Mouse (Mus musculus) kidney, postnatal 10 days (tissue): ENCODE data around the gene Gsg1.

Source experiments
- DNase-seq: peaks from one replicate; pipeline ENCODE4 v3.0.0; 2021; ENCODE audit warnings: mixed read lengths

Gene Gsg1

DNA sequence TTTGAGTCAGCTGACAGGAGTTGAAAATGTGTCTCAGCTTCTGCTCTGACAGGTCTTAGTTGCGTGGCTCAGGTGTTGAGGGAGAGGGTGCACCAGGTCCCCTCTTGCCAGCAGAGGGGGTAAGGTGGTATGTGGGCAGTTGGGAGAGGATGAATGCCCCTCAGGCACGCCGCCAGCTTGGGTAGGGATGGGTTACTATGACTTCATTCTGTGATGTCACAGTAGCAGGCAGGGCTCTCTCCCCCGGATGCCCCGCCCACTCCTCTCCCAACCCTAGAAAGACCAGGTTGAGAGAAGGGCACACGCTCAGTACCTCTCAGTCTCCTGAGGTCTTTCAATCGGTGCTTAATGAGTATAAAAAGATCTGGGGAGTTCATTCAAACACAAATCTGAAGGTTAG, at the start of gene Gsg1:
Gene Gsg1 (minus strand): TSS at position 199 of the 400 bp plus-strand sequence.
- DNase-seq, result peak; percentile 19

DNA sequence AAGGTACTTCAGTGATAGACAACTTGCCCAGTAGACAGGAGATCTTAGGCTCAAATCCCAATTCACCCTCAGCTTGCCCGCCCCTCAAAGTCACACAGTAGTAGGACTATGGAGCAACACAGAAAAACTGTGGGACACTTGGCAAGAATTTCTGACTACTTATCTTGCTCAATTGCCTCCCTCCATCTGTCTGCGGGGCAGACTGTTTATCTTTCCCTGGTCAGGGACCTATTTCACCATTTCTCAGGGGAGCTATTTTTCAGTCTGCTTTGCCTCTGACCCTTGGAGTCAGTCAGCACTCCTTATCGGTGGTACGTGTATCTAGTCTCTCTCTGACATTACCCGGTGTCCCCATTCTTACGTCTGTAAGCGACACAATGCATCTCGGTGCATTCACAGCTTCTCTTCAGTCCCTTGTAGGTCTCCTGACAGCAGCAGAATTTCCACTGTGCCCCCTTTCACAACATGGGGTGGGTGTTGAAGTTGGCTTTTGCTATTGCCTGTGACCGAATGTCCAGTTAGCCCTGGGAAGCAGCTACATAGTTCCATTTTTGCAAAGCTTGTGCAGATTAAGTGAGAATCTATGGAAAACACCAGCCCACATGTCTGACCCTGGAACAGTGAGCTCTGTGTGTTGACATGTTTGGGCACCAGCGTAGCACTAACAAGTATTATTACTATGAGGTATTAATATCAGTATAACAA, 48.4 kb upstream of the Gsg1 start:
- no peak for DNase-seq

DNA sequence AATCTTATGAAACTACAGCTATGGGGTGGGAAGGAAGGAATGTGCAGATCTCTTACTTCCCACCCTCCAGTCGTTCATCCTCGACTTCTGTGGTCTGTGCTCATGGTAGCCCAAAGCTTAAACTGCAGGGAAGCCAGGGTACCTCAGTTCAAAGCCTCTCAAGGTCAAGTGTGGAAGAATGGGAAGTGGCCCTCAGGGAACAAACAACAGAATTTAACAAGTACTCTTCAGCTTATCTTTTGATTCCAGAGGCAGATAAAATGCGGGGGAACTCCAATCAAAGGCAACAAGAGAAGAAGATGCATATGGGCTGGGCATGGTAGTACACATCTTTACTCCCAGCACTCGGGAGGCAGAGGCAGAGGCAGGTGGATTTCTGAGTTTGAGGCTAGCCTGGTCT, 46.3 kb upstream of the Gsg1 start:
- DNase-seq, result no peak

DNA sequence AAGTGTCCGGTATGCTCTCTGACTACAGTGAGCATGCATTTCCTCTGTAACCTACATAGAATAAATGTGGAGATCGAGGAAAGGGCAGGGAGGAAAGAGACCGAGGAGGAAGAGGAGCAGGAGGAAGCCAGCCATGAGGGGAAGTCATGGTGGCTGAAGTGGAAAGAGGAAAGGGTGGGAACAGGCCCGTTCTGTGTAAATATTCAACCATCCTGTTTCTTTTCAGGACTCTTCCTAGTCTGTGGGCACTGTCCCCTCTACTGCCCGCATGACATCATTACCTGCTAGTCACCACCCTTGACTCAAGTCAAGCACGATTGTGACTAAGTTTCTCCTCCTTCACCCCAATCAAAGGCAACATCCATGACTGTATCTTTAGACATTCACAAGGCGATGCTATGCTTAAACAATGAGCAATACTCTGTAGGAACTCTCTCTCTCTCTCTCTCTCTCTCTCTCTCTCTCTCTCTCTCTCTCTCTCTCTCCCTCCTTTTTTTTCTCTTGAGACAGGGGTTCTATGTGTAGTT, 44.9 kb upstream of the Gsg1 start:
- DNase-seq, result no peak

DNA sequence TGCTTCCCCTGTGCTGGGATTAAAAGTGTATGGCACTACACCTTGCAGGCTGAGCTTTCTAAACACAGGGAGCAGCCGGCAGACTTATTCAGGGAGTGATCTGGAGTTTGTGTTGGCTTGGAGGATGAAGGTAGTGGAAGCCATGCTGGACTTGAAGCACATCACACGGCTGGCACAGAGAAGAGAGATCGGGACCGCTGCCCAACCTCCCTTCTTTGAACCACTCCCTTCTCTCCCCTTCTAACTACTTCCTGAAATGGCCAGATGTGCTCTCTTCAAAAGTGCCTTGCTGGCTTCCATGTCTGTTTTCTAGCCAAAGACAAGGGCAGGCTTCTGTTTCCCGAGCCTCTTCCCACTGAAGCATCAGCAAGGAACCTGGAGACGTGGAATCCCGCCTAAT, 43.4 kb upstream of the Gsg1 start:
- no peak for DNase-seq

DNA sequence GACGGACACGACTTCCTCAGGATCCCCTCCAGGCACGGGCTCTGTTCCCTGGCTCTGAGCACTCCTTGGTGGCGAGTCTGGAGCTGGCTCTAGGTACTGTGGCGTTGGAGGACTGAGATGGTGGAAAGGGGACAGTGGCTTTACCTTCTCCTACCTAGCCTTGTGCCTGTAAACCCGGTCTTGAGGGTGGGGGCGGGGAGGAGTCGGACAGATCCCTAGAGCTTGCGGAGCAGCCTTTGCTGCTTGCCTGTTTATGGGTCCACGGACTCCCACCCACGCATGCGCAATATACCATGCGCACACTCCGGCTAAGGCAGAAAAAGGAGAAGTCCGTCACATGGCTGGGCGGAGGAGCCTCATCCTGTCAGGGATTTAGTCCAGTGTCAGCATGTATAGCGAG, 42.1 kb upstream of the Gsg1 start:
- DNase-seq, result peak; percentile 35

DNA sequence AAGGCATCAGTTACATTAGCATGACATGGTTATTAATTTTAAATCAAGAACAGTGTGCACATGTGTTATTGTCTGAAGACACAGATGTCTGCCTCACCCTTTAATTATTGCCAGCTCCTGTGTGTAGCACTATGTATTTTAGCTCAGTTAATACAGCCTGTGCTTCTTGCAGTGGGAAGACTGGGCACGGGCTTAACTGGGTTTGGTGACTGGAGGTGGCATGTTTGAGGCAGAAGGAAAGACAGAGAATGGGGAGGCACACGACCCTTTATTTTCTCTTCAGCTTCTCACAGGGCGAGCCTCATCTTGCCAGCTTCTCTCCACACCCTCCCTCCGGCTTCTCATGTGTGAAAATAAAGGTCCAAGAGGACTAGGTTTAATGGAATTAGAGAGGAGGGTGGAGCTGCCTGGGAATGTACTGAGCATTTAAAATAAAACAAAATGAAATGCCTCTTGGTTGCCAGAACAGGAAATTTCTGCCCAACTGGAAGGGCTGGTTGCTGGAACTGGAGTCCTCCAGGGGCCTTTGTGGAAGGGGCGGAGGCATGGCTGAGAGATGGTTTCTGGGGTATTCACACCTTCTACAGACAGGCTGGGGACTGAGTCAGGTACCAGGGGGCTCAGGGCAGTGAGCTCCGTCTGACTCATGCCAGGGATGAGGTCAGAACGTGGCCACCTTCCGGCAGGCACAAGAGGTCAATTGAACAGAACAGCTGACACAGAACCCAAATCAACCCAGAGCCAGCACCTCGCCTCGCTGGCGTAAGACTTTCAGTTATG, 41.1 kb upstream of the Gsg1 start:
- DNase-seq, result peak; percentile 31

DNA sequence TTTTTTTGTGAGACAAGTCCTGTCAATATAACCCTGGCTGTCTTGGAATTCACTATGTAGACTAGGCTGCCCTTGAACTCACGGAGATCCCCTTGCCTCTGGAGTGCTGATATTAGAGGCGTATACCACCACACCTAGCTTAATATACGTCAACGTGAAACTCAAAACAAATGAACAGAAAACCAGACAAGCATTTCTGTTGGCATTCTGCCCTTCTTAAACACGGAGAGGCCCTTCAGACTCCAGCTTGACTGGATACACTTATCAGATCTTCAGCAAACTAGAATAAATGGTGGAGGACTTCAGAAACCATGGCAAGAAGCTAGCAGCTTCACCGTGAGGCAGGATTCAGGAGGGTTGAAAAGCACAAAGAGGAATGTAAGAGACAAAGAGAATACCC, 40.0 kb upstream of the Gsg1 start:
- DNase-seq, result no peak

DNA sequence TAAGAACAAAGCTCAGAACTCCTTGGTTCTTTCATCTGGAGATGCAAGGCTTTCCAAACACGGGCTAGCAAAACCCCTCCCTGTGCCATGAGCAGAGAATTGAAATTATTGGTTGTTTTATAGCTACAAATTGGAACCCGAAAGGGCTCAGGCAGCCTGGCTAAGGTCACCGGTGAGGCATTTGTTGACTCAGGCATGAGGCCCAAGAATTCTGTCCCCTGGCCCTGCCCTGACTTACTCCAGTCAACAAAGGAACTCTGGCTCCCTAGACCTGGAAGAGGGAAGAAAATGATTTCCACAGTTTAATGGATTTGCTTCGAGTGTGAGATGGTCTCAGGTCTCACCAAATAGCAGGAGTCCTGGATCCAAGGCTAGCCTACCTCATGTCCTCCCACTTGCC, 38.2 kb upstream of the Gsg1 start:
- DNase-seq, result no peak

DNA sequence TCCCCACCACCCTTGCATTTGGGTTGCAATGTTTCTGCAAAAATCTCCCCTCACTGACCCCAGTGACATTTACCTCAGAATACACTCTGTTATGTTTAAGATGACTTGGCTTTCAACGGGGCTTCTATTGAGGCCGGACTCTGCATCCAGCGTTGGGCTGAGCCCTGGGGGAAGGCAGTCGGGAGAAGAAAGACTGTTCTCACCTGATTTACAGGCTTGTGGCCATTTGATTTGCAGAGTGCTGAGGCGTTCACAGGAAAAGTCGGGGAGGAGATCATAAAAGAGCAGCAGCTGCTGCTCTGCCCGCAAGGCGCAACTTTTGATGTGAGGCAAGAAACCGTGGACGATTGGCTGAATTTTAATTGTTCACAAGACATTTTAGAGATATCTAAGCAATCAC, 25.7 kb upstream of the Gsg1 start:
- DNase-seq, result no peak

DNA sequence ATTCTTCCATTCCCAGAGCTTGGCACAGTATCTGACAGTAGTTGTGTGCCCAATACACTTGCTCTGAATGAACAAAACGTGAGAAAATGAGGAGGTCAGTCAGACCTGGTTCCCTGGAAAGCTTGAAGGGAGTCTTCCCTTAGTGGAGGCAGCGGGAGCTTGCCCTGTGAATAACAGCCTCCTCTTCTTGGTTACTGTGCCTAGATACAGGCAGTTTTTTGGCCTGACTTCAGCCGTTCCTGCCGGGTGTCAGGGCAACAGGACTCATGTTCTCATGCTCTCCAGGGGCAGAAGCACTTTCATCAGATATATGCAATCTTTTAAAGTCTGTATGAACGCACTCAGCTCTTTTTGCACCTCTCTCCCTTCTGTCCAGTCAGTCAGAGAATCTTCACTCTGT, 25.1 kb upstream of the Gsg1 start:
- DNase-seq, result no peak

DNA sequence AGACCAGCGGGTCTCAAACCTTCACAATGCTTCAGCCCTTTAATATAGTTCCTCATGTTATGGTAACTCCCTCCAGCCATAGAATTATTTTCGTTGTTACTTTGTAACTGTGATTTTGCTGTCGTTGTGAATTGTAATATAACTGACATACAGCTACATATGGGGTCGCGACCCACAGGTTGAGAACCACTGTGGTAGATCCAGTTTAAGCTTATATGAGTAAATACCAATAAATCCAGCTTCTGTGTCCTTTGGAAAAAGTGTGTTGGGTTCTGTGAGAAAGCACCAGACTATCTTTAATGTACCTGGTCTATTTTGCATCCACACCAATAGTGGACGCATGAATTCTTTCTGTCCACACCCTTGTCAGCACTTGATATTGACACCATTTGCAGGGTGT, 24.2 kb upstream of the Gsg1 start:
- DNase-seq, result no peak

DNA sequence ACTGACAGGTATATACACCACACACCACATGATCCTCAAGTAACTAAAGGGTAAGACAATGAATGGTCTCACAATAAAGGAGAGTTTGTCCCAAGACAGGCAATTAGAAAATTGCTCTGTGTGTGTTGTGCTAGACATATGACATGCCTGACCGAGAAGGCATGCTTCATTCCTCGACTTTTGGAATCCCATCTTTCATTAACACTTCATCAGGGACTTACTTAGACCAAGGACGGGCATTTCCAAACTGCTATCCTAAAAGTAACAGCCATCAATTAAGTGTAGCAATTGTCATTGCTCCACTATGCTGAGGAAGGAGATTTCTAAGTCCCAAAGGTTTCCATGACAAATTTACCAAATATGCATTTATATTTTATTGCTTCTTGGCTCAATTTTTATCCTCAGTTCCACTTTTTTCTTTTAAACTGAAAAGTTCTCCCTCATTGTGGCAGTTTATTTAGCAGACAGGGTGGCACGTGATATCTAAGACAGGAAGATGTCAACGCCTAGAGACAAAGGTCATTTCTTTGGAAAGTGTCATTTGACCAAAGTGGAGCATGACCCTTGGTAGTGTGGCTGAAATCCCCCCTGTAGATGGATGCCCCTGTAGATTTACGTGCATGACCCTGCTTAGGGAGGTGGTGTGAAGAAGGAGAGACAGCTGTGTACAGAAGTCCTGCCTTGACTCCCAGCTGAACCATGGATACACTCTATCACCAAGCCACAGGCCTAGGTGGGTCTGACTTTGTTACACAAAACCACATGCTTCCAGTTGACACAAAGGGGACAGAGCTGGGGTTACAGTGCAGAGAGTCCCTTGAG, 22.5 kb upstream of the Gsg1 start:
- no peak for DNase-seq

DNA sequence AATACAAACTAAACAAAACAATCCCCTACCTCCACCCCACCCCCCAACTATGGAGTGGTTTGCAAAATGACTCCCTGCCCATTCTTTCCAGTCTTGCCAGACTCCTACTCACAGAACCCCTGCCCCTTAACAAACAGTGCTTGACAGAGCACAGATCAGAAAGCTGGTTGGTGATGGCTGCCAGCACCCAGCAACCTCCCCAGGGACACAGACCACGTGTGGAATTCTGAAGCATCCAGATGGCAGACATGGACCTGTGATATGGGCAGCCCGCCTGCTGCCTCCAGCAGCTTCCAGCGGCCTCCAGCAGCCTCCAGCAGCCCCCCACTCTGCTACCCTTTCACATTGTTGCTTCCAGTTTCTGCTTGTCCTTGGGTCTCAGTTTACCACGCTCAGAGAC, 21.1 kb upstream of the Gsg1 start:
- DNase-seq, result no peak

DNA sequence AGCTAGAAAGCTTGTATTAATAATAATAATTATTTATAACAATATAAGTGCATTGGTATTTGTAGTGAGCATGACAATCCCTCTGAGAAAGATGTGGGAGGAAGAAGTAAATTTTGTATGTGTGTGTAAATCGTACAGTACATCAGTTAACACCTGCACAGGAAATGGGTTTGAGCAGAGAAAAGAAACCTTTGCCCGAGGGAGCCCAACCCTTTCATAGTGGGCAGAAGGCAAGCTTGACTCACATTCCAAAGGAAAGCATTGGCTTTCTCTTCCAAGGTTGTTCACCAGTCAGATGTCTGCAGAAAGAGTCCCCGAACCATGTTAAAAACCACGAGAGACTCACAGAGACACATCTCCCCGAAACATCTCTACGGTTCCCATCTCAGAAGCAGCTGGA, 18.9 kb upstream of the Gsg1 start:
- DNase-seq, result no peak

DNA sequence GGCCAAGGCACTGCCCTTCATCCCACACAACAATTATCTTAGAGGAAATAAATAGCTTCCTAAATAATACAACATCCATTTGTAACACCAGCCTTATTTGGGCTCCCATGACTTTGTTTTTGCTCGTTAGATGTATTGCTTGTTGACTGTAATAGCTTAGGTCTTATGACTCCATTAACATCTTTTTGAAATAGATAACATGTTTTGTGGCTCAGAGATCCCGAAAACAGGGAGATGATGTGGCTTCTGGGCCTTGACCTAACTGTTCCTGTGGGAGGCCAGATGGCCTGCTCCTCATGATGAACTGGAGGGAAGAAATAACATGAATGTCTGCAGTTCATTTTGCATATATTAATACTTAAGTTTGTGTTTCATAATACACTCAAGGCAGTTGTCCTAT, 17.6 kb upstream of the Gsg1 start:
- DNase-seq, result no peak

DNA sequence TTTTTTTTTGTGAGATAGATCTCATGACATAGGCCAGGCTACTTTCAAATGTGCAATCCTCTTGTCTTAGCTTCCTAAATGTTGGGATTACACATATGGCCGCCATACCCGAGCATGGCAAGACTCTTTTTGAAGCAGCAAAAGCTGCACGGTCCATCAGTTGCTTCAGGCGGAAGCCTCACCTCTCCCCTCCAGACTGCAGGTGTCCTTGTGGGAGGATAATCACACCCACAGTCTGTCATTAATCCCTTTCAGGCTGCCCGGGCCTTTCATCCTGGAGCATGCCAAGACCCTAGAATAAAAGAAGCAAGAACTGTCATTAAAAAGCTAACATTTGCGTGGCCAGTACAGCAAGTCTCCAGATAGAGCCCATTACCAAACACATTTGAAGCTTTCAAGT, 15.5 kb upstream of the Gsg1 start:
- DNase-seq, result no peak

DNA sequence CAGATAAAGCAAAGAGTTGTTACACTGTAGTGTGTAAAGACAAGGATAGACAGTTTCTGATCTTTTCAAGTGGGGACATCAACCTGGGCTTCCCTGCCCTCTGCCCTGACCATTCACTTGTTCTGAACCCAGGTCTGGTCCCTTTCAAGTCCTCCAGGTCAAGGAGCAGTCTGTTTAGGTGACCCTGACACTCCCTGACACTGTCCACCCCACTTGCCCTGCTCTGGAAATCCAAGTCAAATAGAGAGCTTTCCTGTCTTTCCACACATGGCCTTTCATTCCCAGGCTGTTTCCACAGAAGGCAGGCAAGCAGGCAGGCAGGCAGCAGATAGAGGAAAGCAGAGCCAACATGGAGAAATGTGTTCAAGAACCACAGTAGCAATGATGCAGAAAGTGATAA, 14.2 kb upstream of the Gsg1 start:
- DNase-seq, result no peak

DNA sequence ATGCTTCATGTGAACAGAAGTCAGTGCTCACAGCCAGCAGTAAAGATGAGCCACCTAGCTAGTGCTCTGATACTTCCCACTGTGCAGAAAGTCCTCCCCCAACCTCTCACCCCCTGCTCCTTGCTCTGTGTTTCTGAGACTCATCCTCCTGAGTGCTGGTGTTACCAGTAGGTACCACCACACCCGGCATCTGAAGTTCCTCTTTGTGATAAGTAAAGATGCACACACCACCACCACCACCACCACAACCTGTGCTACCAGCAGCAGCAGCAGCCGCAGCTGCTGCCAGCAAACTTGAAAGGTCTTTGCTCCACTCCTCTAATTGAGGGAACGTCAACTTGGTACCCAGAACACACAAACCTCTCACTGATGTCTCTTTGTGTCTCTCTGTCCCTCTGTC, 13.1 kb upstream of the Gsg1 start:
- DNase-seq, result no peak

DNA sequence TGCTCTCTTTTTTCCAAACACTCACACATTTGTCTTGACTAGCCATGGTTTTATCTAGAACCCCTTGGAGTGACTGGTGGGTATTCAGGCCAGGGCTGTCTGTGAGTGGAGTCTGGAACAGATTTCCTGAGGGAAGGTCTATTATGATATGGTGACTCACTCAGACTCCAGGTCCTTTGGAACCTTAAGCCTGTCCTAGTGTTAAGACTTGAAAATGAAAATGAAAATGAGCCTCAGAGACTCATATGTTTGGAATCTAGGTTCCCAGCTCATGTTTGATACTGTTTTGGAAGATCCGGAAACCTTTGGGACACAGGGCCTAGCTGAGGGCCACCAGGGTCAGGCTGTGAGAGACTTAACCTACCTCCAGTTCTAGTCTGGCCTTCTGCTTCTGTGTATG, 11.9 kb upstream of the Gsg1 start:
- DNase-seq, result no peak

DNA sequence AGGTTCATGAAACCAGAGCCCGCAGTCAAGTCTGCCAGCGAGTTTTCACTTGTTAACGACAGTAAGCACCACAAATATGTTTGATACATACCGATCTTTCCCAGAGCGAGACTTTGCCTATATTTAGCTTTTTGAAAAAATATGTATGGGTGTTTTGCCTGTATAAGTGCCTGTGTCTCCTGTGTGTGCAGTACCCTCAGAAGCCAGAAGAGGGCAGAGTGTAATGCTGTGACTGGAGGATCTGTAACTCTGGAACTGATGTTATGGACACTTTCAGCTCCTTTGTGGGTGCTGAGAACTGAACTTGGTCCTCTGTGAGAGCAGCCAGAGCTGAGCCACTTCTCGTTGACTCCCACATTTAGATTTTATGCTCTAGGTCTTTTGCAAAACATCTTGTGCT, 10.0 kb upstream of the Gsg1 start:
- DNase-seq, result no peak

DNA sequence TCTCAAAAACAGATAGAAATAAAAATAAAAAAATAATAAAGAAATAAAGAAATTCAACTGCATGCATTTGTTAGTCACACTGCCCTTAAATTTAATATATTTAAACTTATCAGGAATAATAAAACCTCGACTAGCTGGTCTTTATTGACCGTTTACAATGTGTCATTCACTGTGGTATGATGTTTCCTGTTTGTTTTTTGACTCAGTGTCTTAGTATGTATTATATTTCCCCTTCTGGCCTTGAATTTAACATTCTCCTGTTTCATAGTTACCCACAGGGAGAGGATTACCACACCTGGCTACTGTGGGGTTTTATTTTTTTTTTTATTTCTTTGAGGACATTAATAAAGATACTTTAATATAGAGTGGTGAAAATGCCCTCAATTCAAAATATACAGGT, 8.4 kb upstream of the Gsg1 start:
- no peak for DNase-seq

DNA sequence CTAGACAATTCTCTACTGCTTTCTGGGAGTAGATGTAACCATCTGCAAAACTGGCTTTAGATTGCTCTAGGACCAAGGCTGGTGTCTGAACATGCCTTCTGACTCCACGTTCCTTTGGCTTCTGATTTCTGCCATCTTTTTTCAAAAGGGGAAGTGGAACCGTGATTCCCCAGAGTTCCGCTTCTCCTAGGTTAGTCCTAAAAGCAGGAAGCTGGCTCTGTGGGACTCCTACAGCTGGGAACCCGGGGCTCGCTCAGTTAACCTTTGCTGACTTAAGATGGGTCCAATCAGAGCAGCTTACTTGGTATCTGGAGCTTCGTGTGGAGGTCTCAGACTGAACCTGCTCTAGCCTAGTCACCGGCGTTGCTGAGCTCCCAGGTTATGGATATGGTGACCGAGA, 7.0 kb upstream of the Gsg1 start:
- DNase-seq, result no peak

DNA sequence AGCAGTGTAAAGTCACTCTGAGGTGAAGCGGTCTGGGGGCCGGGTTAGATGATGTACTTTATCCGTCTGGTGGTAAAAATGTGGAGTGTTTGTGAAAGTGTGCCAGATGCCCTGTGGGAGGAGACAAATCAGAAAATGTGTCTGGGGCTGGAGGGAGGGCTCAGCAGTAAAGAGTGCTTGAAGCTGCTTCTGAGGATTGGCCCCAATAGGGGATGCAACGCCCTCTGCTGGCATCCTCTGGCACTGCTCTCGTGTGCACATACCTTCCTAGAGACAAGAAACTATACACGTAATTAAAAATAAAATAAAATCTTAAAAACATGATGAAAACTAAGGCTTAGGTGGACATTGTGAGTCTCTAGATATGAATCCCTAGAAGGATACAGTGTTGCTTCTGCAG, 6.3 kb upstream of the Gsg1 start:
- DNase-seq, result no peak
